Mouse (Mus musculus): ENCODE results near the gene Slco3a1. TPM values are rescaled to one million over a fixed set of nuclear protein-coding genes. Genes with fewer than 3 reads are reported as not detected.

Gene Slco3a1
- 27.9 and 28.2 TPM in 2 replicates for polyA plus RNA-seq (2015; fragmentation: Nextera tagmentation; extraction: Ambion mirVana)

DNA sequence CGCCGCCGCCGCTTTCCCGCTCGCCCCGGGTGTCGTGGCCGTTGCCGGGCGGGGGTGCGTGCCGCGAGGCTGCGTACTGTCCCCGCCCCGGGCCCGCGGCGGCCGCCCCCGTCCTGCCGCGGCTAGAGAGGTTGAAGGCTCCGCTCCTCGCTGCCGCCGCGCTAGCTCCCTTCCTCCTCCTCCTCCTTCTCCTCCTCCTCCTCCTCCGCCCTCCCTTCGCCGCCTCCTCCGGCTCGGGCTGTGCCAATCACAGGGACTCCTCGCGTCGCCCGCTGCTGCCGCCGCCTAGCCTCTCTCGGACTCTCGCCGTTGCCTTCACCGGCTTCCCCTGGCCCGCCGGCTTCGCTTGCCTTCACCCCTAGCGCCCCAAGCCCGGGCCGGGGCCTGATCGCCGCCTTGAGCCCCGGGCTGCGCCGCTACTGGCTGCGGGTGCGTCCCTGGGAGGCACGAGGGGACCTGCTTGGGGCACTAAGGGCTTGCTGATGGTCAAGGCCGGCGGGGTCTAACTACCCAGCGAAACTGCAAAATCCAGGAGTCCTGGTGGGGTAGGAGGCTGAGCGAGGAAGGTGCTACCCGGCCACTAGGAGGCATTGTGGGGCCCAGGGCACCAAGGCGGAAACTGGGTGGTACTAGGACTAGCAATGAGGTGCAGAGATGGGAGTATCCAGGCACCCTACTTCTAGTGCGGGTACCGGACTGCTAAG is at the start of gene Slco3a1:
Gene Slco3a1, minus strand, starts transcription at position 173 of the 704 bp plus-strand sequence.
- H3K27ac ChIP-seq: peak within 1 kb of the TSS; percentile 90
- peak within 1 kb of the TSS; percentile 66 for H3K4me2 ChIP-seq
- H3K4me3 ChIP-seq: peak within 1 kb of the TSS; percentile 62
- peaks cover 9% of the 10 kb centered on the region; the same call in 1 of the 2 replicates for H3K27me3 ChIP-seq (replicated peaks)
- WGBS: under 1% methylated on average over 58 of the region's 66 CpGs
- H3K4me1 ChIP-seq: peaks cover 36% of the 10 kb centered on the region
- H3K9me3 ChIP-seq: no peaks in the 10 kb centered on the region
- H3K9ac ChIP-seq: peak within 1 kb of the TSS; percentile 82
- H3K36me3 ChIP-seq (replicated peaks): no peaks in the 10 kb centered on the region
- ATAC-seq (replicated peaks): peak; percentile 92

DNA sequence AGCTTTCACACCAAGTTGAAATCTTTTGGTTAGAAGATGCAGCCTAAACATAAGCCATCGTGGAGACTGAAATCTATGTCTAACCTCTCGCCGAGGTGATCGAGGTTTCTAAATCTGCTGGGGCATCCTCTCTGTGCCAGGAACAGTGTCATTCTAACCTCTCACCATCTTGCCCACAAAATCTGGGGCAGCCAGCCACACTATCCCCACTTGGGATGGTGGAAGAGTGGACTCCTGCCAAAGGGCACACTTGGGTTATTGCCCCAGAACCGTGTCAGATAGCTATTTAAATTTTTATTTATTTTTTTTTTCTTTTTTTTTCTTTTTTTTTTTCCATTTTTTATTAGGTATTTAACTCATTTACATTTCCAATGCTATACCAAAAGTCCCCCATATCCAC is 46.4 kb upstream of the Slco3a1 start:
- Histone ChIP-seq H3K36me3 (replicated peaks) (no peaks in the 10 kb centered on the region), H3K9me3 (no peaks in the 10 kb centered on the region), H3K4me2 (no peak overlapping the region), H3K9ac (no peak overlapping the region), H3K27ac (no peak overlapping the region), H3K4me3 (no peak overlapping the region), H3K27me3 (replicated peaks) (no peaks in the 10 kb centered on the region), H3K4me1 (no peaks in the 10 kb centered on the region)
- 97% methylated on average over 5 of the region's 5 CpGs for WGBS
- no peak for ATAC-seq (replicated peaks)

DNA sequence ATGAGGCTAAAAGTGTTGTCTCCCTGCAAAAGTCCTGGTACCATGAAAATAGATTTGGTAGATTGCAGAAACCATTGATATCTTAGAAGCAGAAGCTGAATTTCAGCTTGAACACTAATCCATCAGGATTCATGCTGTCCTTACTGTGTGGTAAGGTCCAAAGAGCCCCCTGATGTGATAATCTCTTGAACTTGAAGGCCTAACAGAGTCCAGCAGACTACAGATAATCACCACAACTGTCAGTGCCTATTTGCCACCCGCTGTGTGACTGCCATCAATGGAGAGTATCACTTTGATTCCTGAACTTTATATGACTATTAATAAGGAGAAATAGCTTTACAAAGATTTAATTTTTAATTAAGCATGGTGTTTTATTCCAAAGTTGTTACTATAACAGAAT is 24.8 kb upstream of the Slco3a1 start:
- Histone ChIP-seq H3K27ac (no peak overlapping the region), H3K4me1 (no peaks in the 10 kb centered on the region), H3K4me2 (no peak overlapping the region), H3K36me3 (replicated peaks) (no peaks in the 10 kb centered on the region), H3K9ac (no peak overlapping the region), H3K9me3 (no peaks in the 10 kb centered on the region), H3K4me3 (no peak overlapping the region), H3K27me3 (replicated peaks) (no peaks in the 10 kb centered on the region)
- WGBS: 62% methylated on average over 1 of the region's 1 CpGs
- no peak for ATAC-seq (replicated peaks)

DNA sequence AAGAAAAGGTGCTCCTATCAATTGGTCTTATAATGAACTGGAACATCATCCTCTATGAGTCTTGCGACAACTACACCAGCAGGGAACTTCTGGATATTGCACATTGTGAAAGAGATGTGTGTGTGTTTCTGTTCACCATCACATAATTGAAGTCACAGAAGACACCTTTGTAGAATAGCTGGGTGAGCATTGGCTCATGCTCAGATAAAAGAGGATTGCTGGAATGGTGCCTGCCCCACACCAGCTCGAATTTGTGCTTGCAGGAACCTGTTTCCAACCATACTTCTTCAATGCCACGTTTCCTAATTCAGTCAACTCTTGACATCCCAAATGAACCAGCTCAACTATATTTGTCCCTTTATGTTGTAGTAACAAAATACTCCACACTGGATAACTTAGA is 21.1 kb upstream of the Slco3a1 start:
- Histone ChIP-seq H3K4me3 (no peak overlapping the region), H3K9me3 (no peaks in the 10 kb centered on the region), H3K4me1 (no peaks in the 10 kb centered on the region), H3K9ac (no peak overlapping the region), H3K4me2 (no peak overlapping the region), H3K36me3 (replicated peaks) (no peaks in the 10 kb centered on the region), H3K27ac (no peak overlapping the region), H3K27me3 (replicated peaks) (no peaks in the 10 kb centered on the region)
- ATAC-seq (replicated peaks): no peak
- WGBS: 82% methylated on average over 3 of the region's 3 CpGs

DNA sequence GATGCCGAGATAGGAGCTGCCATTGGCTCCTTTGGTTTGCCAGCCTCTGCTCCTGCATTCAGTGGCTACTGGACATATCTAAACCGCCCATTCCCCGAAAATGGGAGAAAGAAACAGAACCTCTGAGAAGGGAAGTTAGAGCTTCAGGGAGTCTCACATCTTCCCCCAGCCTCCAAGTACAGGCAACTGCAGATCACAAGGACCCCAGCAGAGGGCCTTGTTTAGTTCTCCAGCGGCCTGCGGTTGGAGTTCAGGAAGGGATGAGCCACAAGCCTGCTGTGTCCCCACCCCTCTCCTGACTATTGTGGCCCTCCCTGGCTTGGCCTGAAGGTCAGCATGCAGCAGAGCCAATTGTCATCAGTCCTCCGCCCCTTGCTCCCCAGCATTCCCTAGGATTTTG is 836 bp upstream of the Slco3a1 start:
- 10% methylated on average over 6 of the region's 6 CpGs for WGBS
- peak; percentile 50 for ATAC-seq (replicated peaks)

DNA sequence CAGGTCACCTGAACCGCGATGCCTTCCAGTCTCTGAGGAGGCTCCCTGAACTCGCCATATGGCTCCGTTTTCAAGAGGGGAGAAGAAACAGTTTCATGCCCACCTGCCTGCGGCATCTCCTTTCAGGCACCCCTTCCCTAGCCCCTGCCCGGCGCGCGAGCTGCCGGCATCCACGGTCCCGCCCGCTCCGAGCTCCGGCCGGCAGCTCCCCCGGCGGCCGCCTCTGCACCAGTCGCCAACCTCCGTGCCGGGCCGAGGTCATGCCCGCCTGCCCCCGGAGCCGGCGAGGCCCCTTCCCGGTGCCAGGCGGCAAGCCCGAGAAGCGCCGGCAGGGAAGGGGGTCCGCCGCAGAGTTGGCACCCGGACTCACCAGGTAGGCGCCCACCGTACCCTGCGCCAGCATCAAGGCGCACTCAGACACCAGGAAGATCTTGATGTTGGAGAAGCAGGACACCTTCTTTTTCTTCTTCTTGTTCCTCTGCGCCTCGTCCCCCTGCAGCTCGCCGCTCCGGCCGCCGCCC is 479 bp downstream of the Slco3a1 start:
- WGBS: under 1% methylated on average over 46 of the region's 46 CpGs
- ATAC-seq (replicated peaks): peak; percentile 71
- H3K4me1 ChIP-seq: peaks cover 40% of the 10 kb centered on the region
- H3K4me2 ChIP-seq: peak overlapping the region; percentile 66
- peak overlapping the region; percentile 82 for H3K9ac ChIP-seq
- peak overlapping the region; percentile 90 for H3K27ac ChIP-seq
- H3K4me3 ChIP-seq: peak overlapping the region; percentile 62
- no peaks in the 10 kb centered on the region for H3K9me3 ChIP-seq
- H3K36me3 ChIP-seq (replicated peaks): no peaks in the 10 kb centered on the region
- H3K27me3 ChIP-seq (replicated peaks): peaks cover 9% of the 10 kb centered on the region; the same call in 1 of the 2 replicates

More for the DNA sequence above, 836 bp upstream of the Slco3a1 start:
- Histone ChIP-seq H3K27me3 (replicated peaks) (peaks cover 9% of the 10 kb centered on the region; the same call in 1 of the 2 replicates), H3K27ac (peak overlapping the region; percentile 90), H3K9ac (peak overlapping the region; percentile 82), H3K4me3 (peak overlapping the region; percentile 62), H3K4me1 (peaks cover 33% of the 10 kb centered on the region), H3K9me3 (no peaks in the 10 kb centered on the region), H3K36me3 (replicated peaks) (no peaks in the 10 kb centered on the region), H3K4me2 (peak overlapping the region; percentile 66)

DNA sequence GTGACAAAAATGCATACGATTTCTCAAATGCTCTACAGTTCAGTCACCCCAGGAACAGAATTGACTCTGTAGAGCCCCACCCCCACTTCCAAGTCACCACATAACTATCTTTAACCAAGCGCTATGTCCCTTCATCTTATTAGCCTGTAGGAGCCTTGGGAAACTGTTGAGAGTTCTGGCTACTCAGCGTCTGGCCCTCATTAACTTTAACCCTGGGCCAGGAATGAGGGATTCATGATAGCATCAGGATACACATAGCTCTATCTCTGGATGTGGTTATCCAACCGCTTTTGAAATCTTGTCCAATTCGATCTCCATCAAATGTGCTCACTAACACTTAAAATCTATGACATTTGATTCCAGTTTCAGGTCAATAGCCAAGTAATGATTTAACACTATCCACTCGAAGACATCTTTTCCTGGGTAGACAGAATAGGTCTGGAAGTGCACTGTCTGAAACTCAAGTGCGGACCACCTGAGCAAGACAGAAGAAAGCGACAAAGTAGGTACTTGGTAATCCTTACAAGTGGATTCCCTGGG is 1.4 kb downstream of the Slco3a1 start:
- H3K4me1 ChIP-seq: peaks cover 40% of the 10 kb centered on the region
- H3K4me2 ChIP-seq: peak overlapping the region; percentile 66
- peak overlapping the region; percentile 82; the same call in 1 of the 2 replicates for H3K9ac ChIP-seq
- H3K4me3 ChIP-seq: peak overlapping the region; percentile 62
- peaks cover 9% of the 10 kb centered on the region; the same call in 1 of the 2 replicates for H3K27me3 ChIP-seq (replicated peaks)
- ATAC-seq (replicated peaks): no peak
- WGBS: 48% methylated on average over 8 of the region's 8 CpGs
- no peaks in the 10 kb centered on the region for H3K9me3 ChIP-seq
- H3K27ac ChIP-seq: peak overlapping the region; percentile 90; the same call in 1 of the 2 replicates
- no peaks in the 10 kb centered on the region for H3K36me3 ChIP-seq (replicated peaks)

DNA sequence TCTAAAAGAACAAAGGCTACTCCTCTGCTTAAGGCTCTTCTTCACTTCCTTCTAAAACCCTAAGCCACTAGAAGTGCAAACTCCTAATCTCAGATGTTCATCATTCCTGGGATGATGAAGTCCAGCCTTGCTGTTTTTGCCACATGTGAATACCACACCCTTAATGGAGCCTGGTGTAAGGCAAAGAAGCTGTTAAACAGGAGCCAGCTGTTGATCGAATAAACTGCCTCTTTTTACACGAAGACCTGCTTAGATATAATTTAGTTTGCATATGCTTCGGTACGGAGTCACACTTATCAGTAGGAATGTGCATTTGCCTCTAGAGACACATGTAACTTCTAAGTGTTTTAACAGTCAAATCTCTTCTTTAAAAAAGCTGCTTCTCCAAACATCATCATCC is 2.0 kb downstream of the Slco3a1 start:
- H3K9ac ChIP-seq: no peak overlapping the region

DNA sequence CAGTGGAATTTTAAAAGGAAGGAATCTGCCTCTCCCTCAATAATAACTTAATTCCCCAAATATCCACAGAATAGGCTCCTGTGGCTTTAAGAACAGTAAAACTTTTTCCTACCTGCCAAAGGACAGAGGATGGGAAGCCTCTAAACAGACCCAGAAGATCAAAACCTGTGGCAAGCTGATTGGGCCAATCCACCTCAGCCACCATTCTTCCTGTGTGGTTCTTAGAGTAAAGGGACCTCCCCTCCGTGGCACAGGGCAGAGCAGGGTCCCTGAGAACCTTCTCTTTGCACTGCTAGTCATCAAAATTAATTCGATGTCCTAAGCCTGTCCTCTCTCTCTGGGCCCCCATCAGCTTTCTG is 2.6 kb downstream of the Slco3a1 start:
- Histone ChIP-seq H3K9me3 (no peaks in the 10 kb centered on the region), H3K9ac (no peak overlapping the region), H3K36me3 (replicated peaks) (no peaks in the 10 kb centered on the region), H3K4me3 (peak overlapping the region; percentile 62), H3K27me3 (replicated peaks) (peaks cover 9% of the 10 kb centered on the region; the same call in 1 of the 2 replicates), H3K4me2 (peak overlapping the region; percentile 66), H3K27ac (no peak overlapping the region), H3K4me1 (peaks cover 40% of the 10 kb centered on the region)
- ATAC-seq (replicated peaks): no peak
- 17% methylated on average over 2 of the region's 2 CpGs for WGBS

More for the DNA sequence above, 2.0 kb downstream of the Slco3a1 start:
- Histone ChIP-seq H3K27me3 (replicated peaks) (peaks cover 9% of the 10 kb centered on the region; the same call in 1 of the 2 replicates), H3K4me3 (peak overlapping the region; percentile 62), H3K4me1 (peaks cover 40% of the 10 kb centered on the region), H3K36me3 (replicated peaks) (no peaks in the 10 kb centered on the region), H3K4me2 (peak overlapping the region; percentile 66), H3K9me3 (no peaks in the 10 kb centered on the region), H3K27ac (no peak overlapping the region)
- no peak for ATAC-seq (replicated peaks)
- 52% methylated on average over 4 of the region's 4 CpGs for WGBS

DNA sequence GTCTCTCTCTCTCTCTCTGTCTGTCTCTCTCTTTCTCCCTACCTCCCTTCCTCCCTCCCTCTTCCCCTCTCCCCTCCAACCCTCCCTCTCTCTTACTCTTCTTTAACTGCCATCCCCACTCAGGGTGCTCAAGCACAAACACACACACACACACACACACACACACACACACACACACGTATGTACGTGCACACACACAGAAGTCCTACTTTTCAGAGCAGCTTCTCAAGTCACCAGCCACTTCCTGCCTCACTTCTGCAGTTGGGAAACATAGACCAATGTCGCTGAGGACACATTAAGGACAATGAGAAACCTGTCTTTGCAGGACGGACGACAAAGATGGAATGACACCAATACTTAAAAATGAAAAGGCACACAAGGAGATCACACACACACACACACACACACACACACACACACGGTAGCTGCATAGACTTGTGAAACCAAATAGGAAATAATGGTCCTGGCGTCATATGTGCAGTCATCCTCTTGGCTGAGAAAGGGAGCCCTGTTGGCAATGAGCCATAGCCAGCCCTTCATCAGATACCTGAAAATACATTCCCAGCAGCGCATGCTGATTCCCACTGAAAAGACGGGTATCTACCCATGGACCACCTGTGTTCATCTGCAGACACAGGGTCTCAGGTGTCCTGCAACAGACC is 3.1 kb downstream of the Slco3a1 start:
- no peaks in the 10 kb centered on the region for H3K36me3 ChIP-seq (replicated peaks)
- H3K4me3 ChIP-seq: peak overlapping the region; percentile 62
- peaks cover 40% of the 10 kb centered on the region for H3K4me1 ChIP-seq
- no peak for ATAC-seq (replicated peaks)
- H3K27ac ChIP-seq: no peak overlapping the region
- 71% methylated on average over 9 of the region's 9 CpGs for WGBS
- H3K27me3 ChIP-seq (replicated peaks): peaks cover 9% of the 10 kb centered on the region; the same call in 1 of the 2 replicates
- peak overlapping the region; percentile 66 for H3K4me2 ChIP-seq
- H3K9me3 ChIP-seq: no peaks in the 10 kb centered on the region
- H3K9ac ChIP-seq: no peak overlapping the region

DNA sequence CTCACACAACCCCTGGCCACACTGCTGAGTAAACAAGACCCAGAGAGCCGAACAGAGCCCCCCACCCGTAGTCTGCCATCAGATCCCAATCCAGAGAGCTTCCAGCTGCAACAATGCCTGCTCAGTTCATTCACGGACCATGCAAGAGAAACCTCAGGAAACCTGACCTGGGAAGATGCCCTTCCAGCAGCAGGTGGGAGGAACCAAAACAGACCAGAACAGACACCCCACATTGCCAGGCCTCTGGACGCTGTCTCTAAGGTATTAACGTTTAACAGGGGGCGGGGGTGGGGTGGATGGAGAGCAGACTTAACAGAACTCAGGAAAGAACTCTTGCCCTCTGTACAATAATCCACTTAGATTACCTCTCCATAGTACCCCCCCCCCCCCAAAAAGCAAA is 4.9 kb downstream of the Slco3a1 start:
- H3K4me1 ChIP-seq: peaks cover 31% of the 10 kb centered on the region
- no peak overlapping the region for H3K4me2 ChIP-seq
- WGBS: 40% methylated on average over 6 of the region's 6 CpGs
- H3K36me3 ChIP-seq (replicated peaks): no peaks in the 10 kb centered on the region
- no peak overlapping the region for H3K27ac ChIP-seq
- peaks cover 9% of the 10 kb centered on the region; the same call in 1 of the 2 replicates for H3K27me3 ChIP-seq (replicated peaks)
- H3K9ac ChIP-seq: no peak overlapping the region
- no peak for ATAC-seq (replicated peaks)
- no peaks in the 10 kb centered on the region for H3K9me3 ChIP-seq
- H3K4me3 ChIP-seq: no peak overlapping the region

DNA sequence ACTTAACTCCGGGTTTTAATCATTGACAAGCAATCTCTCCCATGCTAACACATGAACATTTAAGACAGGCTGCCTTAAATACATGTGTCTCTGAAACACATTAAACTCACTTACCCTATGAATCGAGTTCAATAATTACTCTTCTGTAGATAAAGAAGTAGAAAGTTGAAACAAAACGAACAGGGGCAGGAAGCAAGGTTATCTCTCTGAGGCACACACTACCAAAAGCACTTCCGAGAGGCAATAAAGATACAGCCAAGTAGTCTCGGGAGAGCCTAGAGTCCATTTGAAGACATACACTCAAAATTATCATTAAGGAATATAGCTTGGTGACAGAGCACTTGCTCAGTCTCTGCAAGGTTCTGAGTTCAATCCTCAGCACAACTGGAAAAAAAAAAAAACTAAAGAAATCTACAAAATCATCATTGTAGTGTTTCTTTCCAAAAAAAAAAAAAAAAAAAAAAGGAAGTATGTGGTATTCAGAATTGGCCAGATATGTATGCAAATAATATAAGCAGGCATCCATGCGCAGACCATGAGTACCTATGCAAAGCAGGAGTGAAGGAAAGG is 5.5 kb downstream of the Slco3a1 start:
- H3K9ac ChIP-seq: no peak overlapping the region
- H3K36me3 ChIP-seq (replicated peaks): no peaks in the 10 kb centered on the region
- H3K4me2 ChIP-seq: no peak overlapping the region
- WGBS: 90% methylated on average over 6 of the region's 6 CpGs
- no peaks in the 10 kb centered on the region for H3K9me3 ChIP-seq
- no peak for ATAC-seq (replicated peaks)
- H3K27me3 ChIP-seq (replicated peaks): peaks cover 9% of the 10 kb centered on the region; the same call in 1 of the 2 replicates
- no peak overlapping the region for H3K4me3 ChIP-seq
- peaks cover 31% of the 10 kb centered on the region for H3K4me1 ChIP-seq
- no peak overlapping the region for H3K27ac ChIP-seq

Data from midbrain, embryonic 15.5 days (tissue).